Mouse (Mus musculus) stomach, embryonic 15.5 days (tissue): ENCODE measurements at regions not wholly inside any gene's neighbourhood (a gene's known extent, or its start where the extent isn't known, plus 50 kb on each side); places are given as distances from the start of the nearest gene placed in this dataset.

Source experiments
- ATAC-seq: fragments of 200-750 bp; cut with Nextera tagmentation; 2 replicates; pipeline ENCODE4 v1.8.0; 2017; ENCODE audit warnings: low read depth, moderate number of reproducible peaks, moderate TSS enrichment; ENCODE audit not compliant: insufficient read depth, low FRiP score
- H3K27ac ChIP-seq: fragments of 300-500 bp; sonication (generic); 2 replicates; pipeline ENCODE4 v1.5.1; 2015; ENCODE audit warnings: mild to moderate bottlenecking, inconsistent platforms
- H3K27me3 ChIP-seq: fragments of 300-500 bp; sonication (generic); replicated peaks from 2 replicates; pipeline ENCODE4 v1.6.1; 2015; ENCODE audit warnings: inconsistent platforms
- H3K36me3 ChIP-seq: fragments of 300-500 bp; sonication (generic); 2 replicates; pipeline ENCODE4 v1.6.1; 2015; ENCODE audit warnings: inconsistent platforms
- H3K4me1 ChIP-seq: fragments of 300-500 bp; sonication (generic); 2 replicates; pipeline ENCODE4 v1.6.1; 2015; ENCODE audit warnings: inconsistent platforms
- H3K4me2 ChIP-seq: fragments of 300-500 bp; sonication (generic); 2 replicates; pipeline ENCODE4 v1.6.1; 2015; ENCODE audit warnings: mild to moderate bottlenecking, inconsistent platforms
- H3K4me3 ChIP-seq: fragments of 300-500 bp; sonication (generic); replicated peaks from 2 replicates; pipeline ENCODE4 v1.5.1; 2015; ENCODE audit warnings: inconsistent platforms
- H3K9ac ChIP-seq: fragments of 300-500 bp; sonication (generic); 2 replicates; pipeline ENCODE4 v1.6.1; 2015; ENCODE audit warnings: inconsistent platforms
- H3K9me3 ChIP-seq: fragments of 300-500 bp; sonication (generic); 2 replicates; pipeline ENCODE4 v1.6.1; 2016; ENCODE audit warnings: inconsistent platforms
- WGBS: fragments of 180-500 bp; shearing (Covaris S2); methylation state at CpG from one replicate; pipeline ENCODE4 v1.1.7; 2015; 5-methylcytosine and 5-hydroxymethylcytosine counted together

GRCm38 (mm10) chr4:75130757-75131156 is 147.3 kb downstream of the Dmac1 start:
- Histone ChIP-seq H3K36me3 (no peaks in the 10 kb centered on the region), H3K9ac (no peak overlapping the region), H3K9me3 (no peaks in the 10 kb centered on the region), H3K27me3 (no peaks in the 10 kb centered on the region), H3K27ac (no peak overlapping the region), H3K4me1 (no peaks in the 10 kb centered on the region), H3K4me2 (no peak overlapping the region), H3K4me3 (no peak overlapping the region)
- WGBS: 90% methylated on average over 3 of the region's 3 CpGs
- no peak for ATAC-seq

DNA sequence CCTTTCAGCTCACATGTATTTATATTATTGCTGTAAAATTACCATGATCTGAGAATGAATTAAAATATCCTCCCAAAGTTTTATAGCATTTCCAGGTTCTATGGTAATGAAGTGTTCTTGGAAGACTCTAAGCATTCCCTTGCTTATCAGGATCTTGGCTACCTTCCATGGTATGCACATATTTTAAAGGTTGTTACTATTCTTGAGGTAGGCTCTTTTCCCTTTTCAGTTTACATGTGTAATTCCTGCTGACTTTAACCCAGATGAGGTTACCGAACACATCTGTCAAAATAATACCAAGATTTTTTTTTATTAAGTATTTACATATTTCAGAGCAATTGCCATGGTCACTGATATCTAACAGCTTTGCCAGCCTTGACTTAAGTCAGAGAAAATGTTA is 162.2 kb downstream of the Dmac1 start:
- H3K27ac ChIP-seq: no peak overlapping the region

GRCm38 (mm10) chr4:75115346-75115745 is 162.8 kb downstream of the Dmac1 start:
- H3K4me2 ChIP-seq: no peak overlapping the region
- 84% methylated on average over 3 of the region's 3 CpGs for WGBS
- H3K9me3 ChIP-seq: no peaks in the 10 kb centered on the region
- no peak overlapping the region for H3K9ac ChIP-seq
- no peak overlapping the region for H3K4me3 ChIP-seq
- no peaks in the 10 kb centered on the region for H3K4me1 ChIP-seq
- H3K36me3 ChIP-seq: no peaks in the 10 kb centered on the region
- H3K27ac ChIP-seq: no peak overlapping the region
- H3K27me3 ChIP-seq: no peaks in the 10 kb centered on the region
- ATAC-seq: no peak

More for the DNA sequence above, 162.2 kb downstream of the Dmac1 start:
- no peak overlapping the region for H3K4me3 ChIP-seq
- H3K27me3 ChIP-seq: no peaks in the 10 kb centered on the region
- H3K36me3 ChIP-seq: no peaks in the 10 kb centered on the region
- H3K9ac ChIP-seq: no peak overlapping the region
- no peaks in the 10 kb centered on the region for H3K9me3 ChIP-seq
- H3K4me1 ChIP-seq: no peaks in the 10 kb centered on the region
- 50% methylated on average over 1 of the region's 1 CpGs for WGBS
- no peak for ATAC-seq
- H3K4me2 ChIP-seq: no peak overlapping the region

DNA sequence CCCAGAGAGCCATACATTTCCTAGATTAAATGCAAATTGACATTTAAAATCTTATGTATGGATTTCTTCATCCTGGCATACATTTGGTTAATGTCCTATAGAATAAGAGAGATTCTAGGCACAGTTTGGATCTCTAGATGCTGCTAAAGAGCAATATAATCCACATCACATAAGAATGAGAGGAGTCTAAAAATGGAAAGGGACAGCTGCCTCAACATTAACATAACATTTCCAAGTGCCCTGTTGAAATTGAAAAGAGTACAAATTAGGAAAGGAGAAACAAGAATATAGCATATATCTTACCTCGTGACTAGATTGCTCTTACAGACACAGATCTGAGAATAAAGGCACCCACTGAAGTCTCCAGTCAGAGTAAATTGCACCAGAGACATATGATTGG is 212.3 kb downstream of the Dmac1 start:
- no peak overlapping the region for H3K9ac ChIP-seq

GRCm38 (mm10) chr4:75063275-75063674 is 214.8 kb downstream of the Dmac1 start:
- Histone ChIP-seq H3K36me3 (no peaks in the 10 kb centered on the region), H3K27me3 (no peaks in the 10 kb centered on the region), H3K9ac (no peak overlapping the region), H3K9me3 (no peaks in the 10 kb centered on the region), H3K4me1 (no peaks in the 10 kb centered on the region), H3K4me2 (no peak overlapping the region), H3K4me3 (no peak overlapping the region), H3K27ac (no peak overlapping the region)
- WGBS: 82% methylated on average over 2 of the region's 2 CpGs
- ATAC-seq: no peak

More for the DNA sequence above, 212.3 kb downstream of the Dmac1 start:
- no peaks in the 10 kb centered on the region for H3K36me3 ChIP-seq
- no peaks in the 10 kb centered on the region for H3K9me3 ChIP-seq
- H3K27ac ChIP-seq: no peak overlapping the region
- H3K4me1 ChIP-seq: no peaks in the 10 kb centered on the region
- no peak for ATAC-seq
- no peak overlapping the region for H3K4me2 ChIP-seq
- no peaks in the 10 kb centered on the region for H3K27me3 ChIP-seq
- H3K4me3 ChIP-seq: no peak overlapping the region
- 66% methylated on average over 1 of the region's 1 CpGs for WGBS

DNA sequence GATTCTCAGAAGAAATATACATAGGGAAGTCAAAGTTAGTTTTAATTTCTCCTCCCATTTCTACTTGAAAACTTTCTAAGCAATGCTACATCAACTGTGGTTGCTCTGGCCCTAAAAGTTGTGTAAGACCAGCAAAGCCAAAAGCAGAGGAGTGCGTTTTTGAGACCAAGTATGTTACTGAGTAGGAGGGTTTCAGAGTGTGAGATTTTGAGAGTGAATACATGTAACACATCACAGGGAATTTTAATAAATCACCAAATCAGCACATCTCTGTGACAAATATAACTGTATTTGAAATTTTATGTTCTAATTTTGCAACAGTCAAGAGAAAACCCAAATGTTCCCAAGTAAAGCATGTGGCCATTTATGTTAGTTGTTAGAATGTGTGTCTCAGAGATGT is 234.6 kb downstream of the Dmac1 start:
- no peaks in the 10 kb centered on the region for H3K36me3 ChIP-seq
- 85% methylated on average over 1 of the region's 1 CpGs for WGBS
- H3K27me3 ChIP-seq: no peaks in the 10 kb centered on the region
- no peaks in the 10 kb centered on the region for H3K9me3 ChIP-seq
- ATAC-seq: no peak
- H3K27ac ChIP-seq: no peak overlapping the region
- no peak overlapping the region for H3K9ac ChIP-seq
- no peak overlapping the region for H3K4me3 ChIP-seq
- H3K4me1 ChIP-seq: no peaks in the 10 kb centered on the region
- H3K4me2 ChIP-seq: no peak overlapping the region

- Histone ChIP-seq H3K36me3 (no peaks in the 10 kb centered on the region), H3K9me3 (no peaks in the 10 kb centered on the region)
- no peak for ATAC-seq
Observed at GRCm38 (mm10) chr4:75042640-75043039, 235.5 kb downstream of the Dmac1 start.

GRCm38 (mm10) chr4:75041930-75042579 is 236.1 kb downstream of the Dmac1 start:
- Histone ChIP-seq H3K9ac (no peak overlapping the region), H3K9me3 (no peaks in the 10 kb centered on the region), H3K27me3 (no peaks in the 10 kb centered on the region), H3K4me3 (no peak overlapping the region), H3K27ac (no peak overlapping the region), H3K4me2 (no peak overlapping the region), H3K4me1 (no peaks in the 10 kb centered on the region), H3K36me3 (no peaks in the 10 kb centered on the region)
- 56% methylated on average over 1 of the region's 1 CpGs for WGBS
- ATAC-seq: peak; percentile 66; the same call in 1 of the 2 replicates

More at GRCm38 (mm10) chr4:75042640-75043039, 235.5 kb downstream of the Dmac1 start:
- 58% methylated on average over 1 of the region's 1 CpGs for WGBS
- no peak overlapping the region for H3K27ac ChIP-seq
- no peak overlapping the region for H3K9ac ChIP-seq
- no peak overlapping the region for H3K4me2 ChIP-seq
- no peaks in the 10 kb centered on the region for H3K4me1 ChIP-seq
- H3K4me3 ChIP-seq: no peak overlapping the region
- H3K27me3 ChIP-seq: no peaks in the 10 kb centered on the region
